Mouse (Mus musculus): ENCODE results near the gene BC037034.

DNA sequence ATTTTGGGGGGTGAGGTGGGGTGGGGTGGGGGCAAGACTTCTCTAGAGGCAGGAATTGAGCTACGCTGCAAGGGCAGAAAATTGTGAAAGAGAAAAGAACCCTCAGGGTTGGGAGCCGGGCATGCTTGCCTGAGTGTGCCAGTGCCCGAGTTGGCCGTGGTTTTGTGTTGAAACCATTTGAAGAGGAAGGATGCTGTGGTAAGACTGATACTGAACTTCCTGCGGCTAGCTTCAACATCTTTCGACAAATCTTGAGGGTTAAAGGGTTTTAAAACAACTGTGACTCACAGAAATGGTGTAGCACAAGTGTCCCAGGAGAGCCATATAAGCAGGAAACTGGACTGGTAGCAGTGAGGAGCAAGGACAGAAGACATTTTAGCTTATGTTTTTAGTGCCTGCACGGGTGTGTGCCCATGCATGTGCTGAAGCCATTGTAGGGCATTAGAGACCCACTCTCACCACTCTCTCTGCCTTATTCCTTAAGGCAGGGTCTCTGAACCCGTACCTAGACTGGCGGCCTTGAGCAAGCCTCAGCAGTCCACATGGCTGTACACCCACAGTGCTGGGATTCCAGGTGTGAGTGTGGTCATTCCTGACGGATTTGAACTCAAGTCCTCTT is 6.8 kb downstream of the BC037034 start:
- TF ChIP-seq CTCF (IDR thresholded peaks at IDR 0.05) = no peak
- no peak for TF ChIP-seq EP300 (IDR thresholded peaks at IDR 0.05; ENCODE audit: insufficient read depth, low read depth, low read length)
